Comparison of ENCODE assay signal across 8 mouse cellular contexts in the genomic region with DNA sequence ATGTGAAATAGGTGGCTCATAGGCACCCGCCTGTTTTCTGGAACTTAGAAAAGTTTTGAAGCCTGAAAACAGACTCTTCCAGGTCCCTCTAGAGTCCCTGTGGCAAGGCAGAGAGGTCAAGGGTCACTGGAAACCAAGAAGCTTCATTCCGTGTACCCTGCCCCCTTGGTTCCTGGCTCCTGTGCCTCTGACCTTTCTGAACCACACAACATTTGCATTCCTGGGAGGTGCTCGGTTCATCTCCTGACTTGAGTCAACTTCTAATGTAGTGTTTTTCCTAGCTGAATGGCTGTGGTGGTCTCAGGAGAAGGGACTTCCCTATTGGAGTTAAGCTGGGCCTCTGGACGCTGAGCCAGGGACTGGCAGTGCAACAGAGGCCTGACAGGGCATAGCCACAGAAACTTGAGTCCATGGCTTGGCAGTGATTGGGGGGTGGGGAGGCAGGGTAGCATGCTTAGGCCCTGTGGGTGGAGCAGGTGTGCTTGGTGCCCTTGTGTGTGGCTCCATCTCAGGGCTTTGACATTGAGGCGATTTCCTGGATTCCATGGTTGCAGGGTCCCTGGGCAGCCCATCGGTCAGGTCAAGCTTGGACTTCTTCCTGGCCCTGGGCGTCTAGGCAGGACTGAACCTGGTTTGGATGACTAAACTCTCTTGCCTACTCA. TPM values are rescaled to one million over a fixed set of nuclear protein-coding genes. Genes with fewer than 3 reads are reported as not detected.
DNase-seq lines count a peak whose midpoint lies in the region; ATAC-seq lines count a peak whose summit lies in the region.

No protein-coding gene starts in this region.

- peak; percentile 41 for DNase-seq in ES-CJ7 (ENCODE audit: low read depth, low spot score)
- peak; percentile 80 for DNase-seq in gastrocnemius, postnatal 25 days
- DNase-seq in adrenal gland, postnatal 25 days, result no peak
- DNase-seq in left cerebral cortex, postnatal 14 days (ENCODE audit: low spot score in 2 of 2), result no peak

- H3K27ac ChIP-seq in limb, embryonic 12.5 days, result no peak overlapping the region
- no peak overlapping the region for H3K27ac ChIP-seq in stomach, embryonic 14.5 days (ENCODE audit: low read length)

- peak overlapping the region; percentile 97 for H3K4me3 ChIP-seq in erythroblast, embryonic 14.5 days (replicated peaks)
- H3K4me3 ChIP-seq in limb, embryonic 12.5 days (replicated peaks), result peak overlapping the region; percentile 73
- H3K4me3 ChIP-seq in stomach, embryonic 14.5 days (ENCODE audit: low read depth, low read length), result peak overlapping the region; percentile 67

- H3K9ac ChIP-seq in limb, embryonic 12.5 days (replicated peaks), result peak overlapping the region; percentile 73; the same call in 1 of the 2 replicates
- H3K9ac ChIP-seq in stomach, embryonic 14.5 days (replicated peaks; ENCODE audit: low read depth, low read length), result peak overlapping the region; percentile 86

- no peaks in the 10 kb centered on the region for H3K9me3 ChIP-seq in erythroblast, embryonic 14.5 days (ENCODE audit: control insufficient read depth, low read length)
- H3K9me3 ChIP-seq in limb, embryonic 12.5 days, result no peaks in the 10 kb centered on the region
- H3K9me3 ChIP-seq in stomach, embryonic 14.5 days (ENCODE audit: control insufficient read depth, low read depth, low read length), result no peaks in the 10 kb centered on the region

- peaks cover 7% of the 10 kb centered on the region for H3K27me3 ChIP-seq in erythroblast, embryonic 14.5 days (ENCODE audit: control insufficient read depth)
- H3K27me3 ChIP-seq in limb, embryonic 12.5 days, result no peaks in the 10 kb centered on the region
- H3K27me3 ChIP-seq in stomach, embryonic 14.5 days (ENCODE audit: control insufficient read depth, insufficient read depth, low read length), result no peaks in the 10 kb centered on the region

- intact Hi-C loops in left cerebral cortex, postnatal 14 days (cut with DNase I), result no loop called here

- no peak for ATAC-seq in erythroblast, adult 5-6 weeks (replicated peaks; ENCODE audit: low FRiP score, poor library complexity, severe bottlenecking)
- ATAC-seq in limb, embryonic 12.5 days (ENCODE audit: insufficient number of reproducible peaks, insufficient read depth, low FRiP score, low TSS enrichment, low read depth), result no peak
- ATAC-seq in stomach, embryonic 14.5 days (ENCODE audit: insufficient number of reproducible peaks, insufficient read depth, low FRiP score, low read depth), result no peak

- H3K4me2 ChIP-seq in limb, embryonic 12.5 days, result peak overlapping the region; percentile 92
- peak overlapping the region; percentile 92 for H3K4me2 ChIP-seq in stomach, embryonic 14.5 days (replicated peaks; ENCODE audit: low read depth, low read length)

- H3K36me3 ChIP-seq in erythroblast, embryonic 14.5 days (ENCODE audit: control insufficient read depth), result peaks cover 36% of the 10 kb centered on the region
- H3K36me3 ChIP-seq in limb, embryonic 12.5 days, result peaks cover 14% of the 10 kb centered on the region
- H3K36me3 ChIP-seq in stomach, embryonic 14.5 days (ENCODE audit: control insufficient read depth, insufficient read depth, low read length), result no peaks in the 10 kb centered on the region

- 69% methylated on average over 7 of the region's 7 CpGs for WGBS in limb, embryonic 12.5 days
- WGBS in stomach, embryonic 14.5 days, result 47% methylated on average over 7 of the region's 7 CpGs

- peaks cover 58% of the 10 kb centered on the region for H3K4me1 ChIP-seq in erythroblast, embryonic 14.5 days (ENCODE audit: control insufficient read depth)
- H3K4me1 ChIP-seq in limb, embryonic 12.5 days (replicated peaks), result peaks cover 20% of the 10 kb centered on the region
- peaks cover 19% of the 10 kb centered on the region for H3K4me1 ChIP-seq in stomach, embryonic 14.5 days (ENCODE audit: control insufficient read depth, insufficient read depth, low read length)

RNA-seq across cellular contexts. Expression of gene Dvl1, which starts 1.4 kb away (rescaled TPM):
- polyA plus RNA-seq in erythroblast, embryonic 14.5 days (2012), result 8.1 and 8.2 TPM in 2 replicates
- 3.7 and 6.7 TPM in 2 replicates for total RNA-seq in erythroblast, adult 5-6 weeks (2015; ENCODE audit: low replicate concordance)
- 4.8 and 6.3 TPM in 2 replicates for total RNA-seq in erythroblast, adult 5-6 weeks (2017; ENCODE audit: low replicate concordance)
- total RNA-seq in gastrocnemius, postnatal 25 days (2021), result 100 to 1,000 TPM in 1 of 2 experiments, 10 to 100 TPM in 1; 100.0 to 103 TPM
- polyA plus RNA-seq in limb, embryonic 12.5 days (2016; fragmentation: Nextera tagmentation; extraction: Ambion mirVana), result 5.5 and 14.7 TPM in 2 replicates
- polyA plus RNA-seq in stomach, embryonic 14.5 days (2014; fragmentation: Nextera tagmentation; extraction: Ambion mirVana), result 6.3 and 6.6 TPM in 2 replicates
- total RNA-seq in adrenal gland, postnatal 25 days (2021), result 63.2 and 64.6 TPM in 2 replicates
- total RNA-seq in left cerebral cortex, postnatal 14 days (2021), result 10 to 100 TPM; 81.5 to 81.6 TPM

RNA-seq across cellular contexts. Expression of gene Mxra8, which starts 9.1 kb away (rescaled TPM):
- polyA plus RNA-seq in erythroblast, embryonic 14.5 days (2012), result 0.11 TPM in 1 of 2 replicates, not detected in the other
- total RNA-seq in erythroblast, adult 5-6 weeks (2015; ENCODE audit: low replicate concordance), result 2.1 TPM in 1 of 2 replicates, not detected in the other
- total RNA-seq in erythroblast, adult 5-6 weeks (2017; ENCODE audit: low replicate concordance), result not detected in 2 replicates
- 10 to 100 TPM; 37.5 to 37.6 TPM for total RNA-seq in gastrocnemius, postnatal 25 days (2021)
- 44.9 and 62.1 TPM in 2 replicates for polyA plus RNA-seq in limb, embryonic 12.5 days (2016; fragmentation: Nextera tagmentation; extraction: Ambion mirVana)
- 91.5 and 96.7 TPM in 2 replicates for polyA plus RNA-seq in stomach, embryonic 14.5 days (2014; fragmentation: Nextera tagmentation; extraction: Ambion mirVana)
- total RNA-seq in adrenal gland, postnatal 25 days (2021), result 38.1 and 50.3 TPM in 2 replicates
- 10 to 100 TPM in 1 of 2 experiments, 1 to 10 TPM in 1; 9.0 to 14.0 TPM for total RNA-seq in left cerebral cortex, postnatal 14 days (2021)

RNA-seq across cellular contexts. Expression of gene Tas1r3, which starts 14.6 kb away (rescaled TPM):
- not detected in 2 replicates for polyA plus RNA-seq in erythroblast, embryonic 14.5 days (2012)
- total RNA-seq in erythroblast, adult 5-6 weeks (2015; ENCODE audit: low replicate concordance), result not detected in 2 replicates
- 0.14 and 0.85 TPM in 2 replicates for total RNA-seq in erythroblast, adult 5-6 weeks (2017; ENCODE audit: low replicate concordance)
- total RNA-seq in gastrocnemius, postnatal 25 days (2021), result under 1 TPM in 1 of 2 experiments, not detected in 1; 0.11 TPM
- 0.39 and 0.74 TPM in 2 replicates for polyA plus RNA-seq in limb, embryonic 12.5 days (2016; fragmentation: Nextera tagmentation; extraction: Ambion mirVana)
- polyA plus RNA-seq in stomach, embryonic 14.5 days (2014; fragmentation: Nextera tagmentation; extraction: Ambion mirVana), result 0.32 and 0.35 TPM in 2 replicates
- 0.52 and 0.55 TPM in 2 replicates for total RNA-seq in adrenal gland, postnatal 25 days (2021)
- total RNA-seq in left cerebral cortex, postnatal 14 days (2021), result under 1 TPM; 0.20 to 0.27 TPM

RNA-seq across cellular contexts. Expression of gene Aurkaip1, which starts 17.5 kb away (rescaled TPM):
- 28.2 and 40.5 TPM in 2 replicates for polyA plus RNA-seq in erythroblast, embryonic 14.5 days (2012)
- total RNA-seq in erythroblast, adult 5-6 weeks (2015; ENCODE audit: low replicate concordance), result 25.0 and 35.9 TPM in 2 replicates
- 48.7 and 56.0 TPM in 2 replicates for total RNA-seq in erythroblast, adult 5-6 weeks (2017; ENCODE audit: low replicate concordance)
- total RNA-seq in gastrocnemius, postnatal 25 days (2021), result 10 to 100 TPM; 68.4 to 70.9 TPM
- 146 and 151 TPM in 2 replicates for polyA plus RNA-seq in limb, embryonic 12.5 days (2016; fragmentation: Nextera tagmentation; extraction: Ambion mirVana)
- 125 and 132 TPM in 2 replicates for polyA plus RNA-seq in stomach, embryonic 14.5 days (2014; fragmentation: Nextera tagmentation; extraction: Ambion mirVana)
- total RNA-seq in adrenal gland, postnatal 25 days (2021), result 135 and 160 TPM in 2 replicates
- total RNA-seq in left cerebral cortex, postnatal 14 days (2021), result 10 to 100 TPM; 83.3 to 84.1 TPM

RNA-seq across cellular contexts. Expression of gene Cptp, which starts 20.7 kb away (rescaled TPM):
- polyA plus RNA-seq in erythroblast, embryonic 14.5 days (2012), result 0.17 and 0.55 TPM in 2 replicates
- 1.5 and 1.7 TPM in 2 replicates for total RNA-seq in erythroblast, adult 5-6 weeks (2015; ENCODE audit: low replicate concordance)
- total RNA-seq in erythroblast, adult 5-6 weeks (2017; ENCODE audit: low replicate concordance), result 2.5 and 6.4 TPM in 2 replicates
- total RNA-seq in gastrocnemius, postnatal 25 days (2021), result 10 to 100 TPM; 15.6 to 16.6 TPM
- 13.6 and 14.2 TPM in 2 replicates for polyA plus RNA-seq in limb, embryonic 12.5 days (2016; fragmentation: Nextera tagmentation; extraction: Ambion mirVana)
- polyA plus RNA-seq in stomach, embryonic 14.5 days (2014; fragmentation: Nextera tagmentation; extraction: Ambion mirVana), result 16.9 and 17.3 TPM in 2 replicates
- 13.8 and 23.0 TPM in 2 replicates for total RNA-seq in adrenal gland, postnatal 25 days (2021)
- 10 to 100 TPM; 28.8 to 29.7 TPM for total RNA-seq in left cerebral cortex, postnatal 14 days (2021)

Comparison
In these comparisons a context has a peak if more than half of its experiments do, and no peak if none do; other contexts are left out.
1. DNase-seq: peak in ES-CJ7 (single experiment) and gastrocnemius, postnatal 25 days (single experiment); none in adrenal gland, postnatal 25 days (single experiment) and left cerebral cortex, postnatal 14 days (0 of 2).
2. Peak in every context shown above with its lines, with median percentiles within 50 percentile points of each other: H3K4me3 ChIP-seq.